ENCODE assay signal across 18 mouse cellular contexts in the genomic region with DNA sequence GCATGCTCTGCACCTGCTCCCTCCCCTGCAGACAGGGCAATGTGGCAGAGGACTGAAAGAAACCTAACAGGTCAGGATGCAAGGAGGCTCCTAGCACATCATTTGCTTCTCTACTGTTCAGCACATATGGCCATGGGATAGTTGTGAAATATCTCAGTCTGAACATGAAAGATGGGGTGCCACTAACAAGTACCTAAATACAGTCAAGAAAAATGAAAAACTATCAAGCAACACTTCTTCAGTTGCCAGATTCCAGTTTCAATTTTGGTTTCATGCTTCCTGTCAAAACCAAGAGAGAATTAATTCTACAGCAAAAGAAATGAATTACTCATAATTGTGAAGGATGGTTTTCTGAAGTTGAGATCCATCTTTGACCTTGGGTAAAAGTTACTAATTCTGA. TPM values are rescaled to one million over a fixed set of nuclear protein-coding genes. Genes with fewer than 3 reads are reported as not detected.
"Had no signal": no experiment of that assay in that cellular context is flagged by ENCODE, and none has a peak within 500 bp of the region (broad histone marks: within the 10 kb centered on the region; RNA-seq: fewer than 3 reads in every experiment).

No protein-coding gene starts in this region.

- ATAC-seq: midbrain, embryonic 16.5 days had no signal

- DNase-seq: lung, adult 18-20 months; lung, embryonic 14.5 days; lung, postnatal 10 days; lung, postnatal 4 days; midbrain, embryonic 14.5 days; retina, postnatal 1 day; right cerebral cortex, adult 18-20 months; thymus, adult 2 months; thymus, postnatal 14 days; thymus, postnatal 36 days had no signal

- H3K4me3 ChIP-seq: midbrain, embryonic 10.5 days; midbrain, embryonic 12.5 days; neural tube, embryonic 12.5 days; stomach, embryonic 15.5 days had no signal

- H3K9ac ChIP-seq: liver, embryonic 14.5 days; lung, embryonic 14.5 days; midbrain, embryonic 12.5 days; neural tube, embryonic 12.5 days; stomach, embryonic 15.5 days had no signal

- H3K4me2 ChIP-seq: lung, embryonic 14.5 days; midbrain, embryonic 12.5 days; neural tube, embryonic 12.5 days; stomach, embryonic 15.5 days had no signal

- H3K27ac ChIP-seq: liver, embryonic 14.5 days; midbrain, embryonic 10.5 days; midbrain, embryonic 12.5 days; neural tube, embryonic 12.5 days; stomach, embryonic 15.5 days; stomach, postnatal 0 days had no signal

- H3K27me3 ChIP-seq: midbrain, embryonic 12.5 days; neural tube, embryonic 12.5 days; stomach, embryonic 15.5 days had no signal

- H3K9me3 ChIP-seq: midbrain, embryonic 10.5 days; midbrain, embryonic 12.5 days; neural tube, embryonic 12.5 days; stomach, embryonic 15.5 days had no signal

- H3K4me1 ChIP-seq: midbrain, embryonic 10.5 days; midbrain, embryonic 12.5 days; neural tube, embryonic 12.5 days; stomach, embryonic 15.5 days had no signal

- H3K36me3 ChIP-seq: midbrain, embryonic 10.5 days; midbrain, embryonic 12.5 days; neural tube, embryonic 12.5 days; stomach, embryonic 15.5 days had no signal

RNA-seq across cellular contexts. Expression of gene Il17rb, which starts 51.3 kb away (rescaled TPM):
- total RNA-seq: megakaryocyte-erythroid progenitor cell, adult 5-6 weeks had no signal

RNA-seq across cellular contexts. Expression of gene Chdh, which starts 51.4 kb away (rescaled TPM):
- polyA plus RNA-seq: midbrain, embryonic 10.5 days had no signal
